Mouse (Mus musculus): Measurements from ENCODE around the gene Pigf.

Gene Pigf

DNA sequence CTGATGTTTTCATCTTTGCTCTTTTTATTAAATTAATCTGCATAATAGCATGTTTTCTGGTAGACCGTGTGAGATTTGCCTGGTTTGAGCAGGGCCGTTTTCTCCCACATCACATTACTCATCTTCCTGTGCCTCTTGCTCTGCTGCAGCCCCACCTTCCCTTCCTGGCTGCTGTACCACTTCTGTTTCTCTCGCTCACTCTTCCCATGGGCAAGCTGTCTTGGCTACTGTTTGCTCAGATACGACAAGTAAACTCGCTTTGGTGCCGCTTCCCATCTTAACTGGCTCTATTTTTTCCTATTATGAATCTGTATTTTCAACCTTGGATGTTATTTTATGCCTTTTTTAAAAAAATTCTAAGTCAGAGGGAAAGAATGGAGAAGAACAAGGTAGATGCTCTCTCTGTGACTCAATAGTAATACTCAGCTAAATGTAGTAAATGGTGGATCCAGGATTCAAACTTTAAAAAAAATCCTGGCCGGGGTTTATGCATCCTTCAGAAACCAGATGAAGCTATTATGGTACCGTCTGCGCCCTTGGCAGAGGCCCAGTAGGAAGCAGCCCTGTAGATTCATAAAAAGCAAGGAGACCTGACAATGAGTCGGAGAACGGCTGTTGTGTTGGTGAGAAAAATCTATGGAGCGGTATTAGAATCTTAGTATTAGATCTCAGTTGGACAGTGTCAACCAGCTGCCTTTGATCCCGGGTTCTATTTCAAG, 13.7 kb downstream of the Pigf start:
- no peak for TF ChIP-seq POU5F1 (IDR thresholded peaks at IDR 0.05; ENCODE audit: borderline replicate concordance, low read length)
- TF ChIP-seq CTCF (conservative IDR thresholded peaks at IDR 0.05; ENCODE audit: low read length), result no peak
- no peak for TF ChIP-seq NANOG (IDR thresholded peaks at IDR 0.05; ENCODE audit: borderline replicate concordance, low read length)
- H3K4me3 ChIP-seq (replicated peaks; ENCODE audit: low read length), result no peak overlapping the region

DNA sequence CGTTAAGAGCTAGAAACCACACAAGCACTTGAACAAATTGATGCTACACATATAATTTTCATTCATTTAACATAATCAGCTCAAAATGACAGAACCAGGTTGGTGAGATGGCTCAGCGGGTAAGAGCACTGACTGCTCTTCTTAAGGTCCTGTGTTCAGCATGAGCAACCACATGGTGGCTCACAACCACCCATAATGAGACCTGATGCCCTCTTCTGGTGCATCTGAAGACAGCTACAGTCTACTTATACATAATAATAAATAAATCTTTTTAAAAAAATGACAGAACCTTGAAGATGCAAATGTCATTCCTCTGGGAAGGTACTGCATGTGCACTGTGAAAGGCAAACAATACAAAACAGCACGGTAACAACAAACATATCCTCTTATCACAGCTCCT, 16.3 kb downstream of the Pigf start:
- Histone ChIP-seq H3K36me3 (ENCODE audit: insufficient read depth, low read length) (peaks cover 49% of the 10 kb centered on the region), H3K4me1 (replicated peaks; ENCODE audit: low read depth, low read length) (no peaks in the 10 kb centered on the region), H3K9me3 (ENCODE audit: low read length) (no peaks in the 10 kb centered on the region), H3K4me3 (replicated peaks; ENCODE audit: low read length) (no peak overlapping the region), H3K27me3 (ENCODE audit: insufficient read depth, low read length) (no peaks in the 10 kb centered on the region)
- TF ChIP-seq POU5F1 (IDR thresholded peaks at IDR 0.05; ENCODE audit: borderline replicate concordance, low read length) (no peak), NANOG (IDR thresholded peaks at IDR 0.05; ENCODE audit: borderline replicate concordance, low read length) (no peak)

More for the DNA sequence above, 13.7 kb downstream of the Pigf start:
- Histone ChIP-seq H3K4me1 (replicated peaks; ENCODE audit: low read depth, low read length) (no peaks in the 10 kb centered on the region), H3K27me3 (ENCODE audit: insufficient read depth, low read length) (no peaks in the 10 kb centered on the region), H3K9me3 (ENCODE audit: low read length) (no peaks in the 10 kb centered on the region), H3K36me3 (ENCODE audit: insufficient read depth, low read length) (peaks cover 36% of the 10 kb centered on the region)

DNA sequence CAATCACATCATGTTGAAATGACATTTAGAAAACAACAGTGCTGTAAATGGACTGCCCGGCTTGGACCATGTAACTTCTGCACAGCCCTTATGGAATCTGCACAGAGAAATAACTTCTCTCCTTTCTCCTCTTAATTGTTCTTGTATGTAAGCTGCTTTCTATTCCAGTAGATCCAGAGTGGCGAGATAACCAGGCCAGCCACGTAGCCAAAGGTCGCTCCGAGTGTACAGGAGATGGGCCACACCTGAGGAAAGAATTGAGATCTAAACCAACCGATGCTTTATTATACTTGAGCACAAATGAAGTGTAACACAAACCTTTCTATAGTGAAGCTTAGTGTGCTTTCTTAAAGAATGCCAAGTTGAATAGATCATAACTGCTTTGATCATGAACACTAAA, 27.9 kb downstream of the Pigf start:
- Histone ChIP-seq H3K4me3 (replicated peaks; ENCODE audit: low read length) (no peak overlapping the region), H3K36me3 (ENCODE audit: insufficient read depth, low read length) (peaks cover 47% of the 10 kb centered on the region), H3K9me3 (ENCODE audit: low read length) (no peaks in the 10 kb centered on the region), H3K4me1 (replicated peaks; ENCODE audit: low read depth, low read length) (no peaks in the 10 kb centered on the region), H3K27me3 (ENCODE audit: insufficient read depth, low read length) (no peaks in the 10 kb centered on the region)
- TF ChIP-seq CTCF (conservative IDR thresholded peaks at IDR 0.05; ENCODE audit: low read length) (no peak), NANOG (IDR thresholded peaks at IDR 0.05; ENCODE audit: borderline replicate concordance, low read length) (no peak), POU5F1 (IDR thresholded peaks at IDR 0.05; ENCODE audit: borderline replicate concordance, low read length) (no peak)

DNA sequence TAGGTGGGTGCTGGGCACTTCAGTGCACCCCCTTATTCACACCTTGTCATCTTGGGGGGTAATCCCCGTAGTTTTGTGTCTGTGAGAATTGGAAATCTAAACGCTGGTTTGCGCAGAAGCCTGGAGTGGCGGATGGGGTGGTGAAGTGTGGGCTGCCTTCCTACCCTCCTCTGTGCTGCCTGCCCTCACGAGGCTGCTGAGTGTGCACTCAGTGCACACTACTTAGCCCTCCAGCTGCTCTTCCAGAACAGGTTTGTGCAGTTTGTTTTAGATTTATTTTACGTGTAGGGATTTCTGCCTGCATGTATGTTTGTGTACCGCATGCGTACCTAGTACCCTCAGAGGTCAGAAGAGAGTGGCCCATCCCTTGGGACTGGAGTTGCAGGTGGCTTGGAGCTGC, 33.9 kb downstream of the Pigf start:
- H3K9me3 ChIP-seq (ENCODE audit: low read length), result no peaks in the 10 kb centered on the region
- 0 out of 2 replicates have a peak, but pooled peaks cover 4% of the 10 kb centered on the region for H3K36me3 ChIP-seq (ENCODE audit: insufficient read depth, low read length)
- no peak overlapping the region for H3K4me3 ChIP-seq (replicated peaks; ENCODE audit: low read length)
- TF ChIP-seq CTCF (conservative IDR thresholded peaks at IDR 0.05; ENCODE audit: low read length) (no peak), NANOG (IDR thresholded peaks at IDR 0.05; ENCODE audit: borderline replicate concordance, low read length) (no peak), POU5F1 (IDR thresholded peaks at IDR 0.05; ENCODE audit: borderline replicate concordance, low read length) (no peak)
- peaks cover 10% of the 10 kb centered on the region for H3K4me1 ChIP-seq (replicated peaks; ENCODE audit: low read depth, low read length)
- H3K27me3 ChIP-seq (ENCODE audit: insufficient read depth, low read length), result no peaks in the 10 kb centered on the region

DNA sequence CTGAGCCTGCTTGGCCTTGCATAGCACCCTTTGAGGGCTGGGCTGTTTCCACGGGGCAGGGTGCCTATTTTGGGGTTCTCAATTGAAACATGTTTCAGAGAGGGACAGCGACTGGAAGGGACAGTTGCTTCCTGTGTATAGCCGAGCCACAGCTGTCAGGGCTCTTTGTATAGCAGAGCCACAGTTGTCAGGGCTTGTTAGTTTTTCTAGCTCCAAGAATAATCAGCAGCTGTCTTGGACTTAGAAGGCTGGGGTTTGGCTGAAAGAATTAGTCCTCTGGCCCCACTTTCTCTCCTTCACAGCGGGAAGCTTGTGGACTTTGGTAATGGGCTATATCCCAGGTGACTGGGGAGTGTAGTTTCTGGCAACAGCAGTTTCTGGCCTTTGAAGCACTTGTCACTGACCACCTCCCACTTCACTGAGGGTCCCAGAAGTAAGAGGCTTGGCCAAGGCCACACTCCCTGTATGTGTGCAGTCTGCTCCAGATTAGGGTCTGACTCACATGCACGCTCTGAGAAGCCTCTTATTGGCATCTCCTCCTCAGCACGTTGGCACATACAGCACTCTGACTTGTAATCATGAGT, 36.5 kb downstream of the Pigf start:
- Histone ChIP-seq H3K9me3 (ENCODE audit: low read length) (no peaks in the 10 kb centered on the region), H3K4me1 (replicated peaks; ENCODE audit: low read depth, low read length) (peaks cover 33% of the 10 kb centered on the region), H3K4me3 (replicated peaks; ENCODE audit: low read length) (no peak overlapping the region), H3K27me3 (ENCODE audit: insufficient read depth, low read length) (no peaks in the 10 kb centered on the region), H3K36me3 (ENCODE audit: insufficient read depth, low read length) (0 out of 2 replicates have a peak, but pooled peaks cover 4% of the 10 kb centered on the region)
- TF ChIP-seq NANOG (IDR thresholded peaks at IDR 0.05; ENCODE audit: borderline replicate concordance, low read length), result no peak
- TF ChIP-seq POU5F1 (IDR thresholded peaks at IDR 0.05; ENCODE audit: borderline replicate concordance, low read length), result no peak
- no peak for TF ChIP-seq CTCF (conservative IDR thresholded peaks at IDR 0.05; ENCODE audit: low read length)

DNA sequence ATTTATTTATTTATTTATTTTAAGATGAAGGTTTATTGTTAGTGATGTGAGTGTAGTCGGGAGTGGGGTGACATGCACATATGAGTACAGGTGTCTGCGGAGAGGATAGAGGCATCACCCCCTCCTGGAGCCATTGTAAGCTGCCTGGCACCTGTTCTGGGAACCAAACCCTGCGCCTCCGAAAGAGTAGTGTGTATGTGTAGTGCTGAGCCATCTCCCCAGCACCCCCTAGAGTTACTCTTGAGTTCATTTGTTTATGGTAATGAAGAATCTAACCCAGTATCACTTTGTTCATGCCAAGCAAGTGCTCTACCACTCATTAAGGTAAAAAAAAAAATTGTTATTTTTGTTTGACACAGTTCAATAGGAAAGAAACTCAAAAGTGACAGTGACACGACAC, 37.0 kb downstream of the Pigf start:
- Histone ChIP-seq H3K4me1 (replicated peaks; ENCODE audit: low read depth, low read length) (peaks cover 38% of the 10 kb centered on the region), H3K9me3 (ENCODE audit: low read length) (no peaks in the 10 kb centered on the region), H3K27me3 (ENCODE audit: insufficient read depth, low read length) (no peaks in the 10 kb centered on the region), H3K36me3 (ENCODE audit: insufficient read depth, low read length) (0 out of 2 replicates have a peak, but pooled peaks cover 4% of the 10 kb centered on the region), H3K4me3 (replicated peaks; ENCODE audit: low read length) (no peak overlapping the region)
- TF ChIP-seq POU5F1 (IDR thresholded peaks at IDR 0.05; ENCODE audit: borderline replicate concordance, low read length) (no peak), NANOG (IDR thresholded peaks at IDR 0.05; ENCODE audit: borderline replicate concordance, low read length) (no peak), CTCF (conservative IDR thresholded peaks at IDR 0.05; ENCODE audit: low read length) (no peak)

DNA sequence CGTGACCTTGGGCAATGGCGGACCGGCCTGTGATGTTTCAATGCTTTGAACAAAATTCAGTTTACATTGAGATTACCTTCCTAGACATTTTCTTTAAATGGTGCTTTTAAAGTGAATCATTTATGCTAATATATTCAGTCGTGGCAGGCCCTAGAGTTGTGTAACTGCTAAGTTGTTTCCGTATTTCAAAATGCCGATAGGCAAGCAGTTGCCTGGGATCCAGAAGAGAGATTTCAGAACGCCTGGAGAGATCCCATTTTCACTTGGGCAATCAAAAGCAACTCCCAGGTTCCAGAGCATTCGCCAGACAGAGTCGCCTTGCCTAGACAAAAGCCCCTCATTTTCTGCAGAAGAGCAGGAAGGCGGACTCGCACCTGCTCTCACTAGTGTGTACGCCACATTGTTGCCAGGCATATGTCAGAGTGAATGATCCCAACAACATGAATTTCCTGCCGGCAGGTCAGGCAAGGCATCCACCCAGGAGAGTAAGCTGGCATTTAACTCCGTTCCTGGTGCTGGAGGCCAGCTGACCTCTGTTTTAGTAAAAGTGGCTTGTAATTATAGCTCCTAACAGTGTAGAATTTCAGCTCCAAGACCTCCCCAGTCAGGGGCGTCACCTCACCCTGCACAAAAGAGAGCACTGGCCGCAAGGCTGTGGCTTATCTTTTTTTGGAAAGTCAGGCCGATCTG, 38.6 kb downstream of the Pigf start:
- H3K27me3 ChIP-seq (ENCODE audit: insufficient read depth, low read length), result no peaks in the 10 kb centered on the region
- no peak overlapping the region for H3K4me3 ChIP-seq (replicated peaks; ENCODE audit: low read length)
- H3K4me1 ChIP-seq (replicated peaks; ENCODE audit: low read depth, low read length), result peaks cover 53% of the 10 kb centered on the region
- TF ChIP-seq POU5F1 (IDR thresholded peaks at IDR 0.05; ENCODE audit: borderline replicate concordance, low read length) (no peak), NANOG (IDR thresholded peaks at IDR 0.05; ENCODE audit: borderline replicate concordance, low read length) (no peak), CTCF (conservative IDR thresholded peaks at IDR 0.05; ENCODE audit: low read length) (no peak)
- 0 out of 2 replicates have a peak, but pooled peaks cover 4% of the 10 kb centered on the region for H3K36me3 ChIP-seq (ENCODE audit: insufficient read depth, low read length)
- H3K9me3 ChIP-seq (ENCODE audit: low read length), result no peaks in the 10 kb centered on the region

DNA sequence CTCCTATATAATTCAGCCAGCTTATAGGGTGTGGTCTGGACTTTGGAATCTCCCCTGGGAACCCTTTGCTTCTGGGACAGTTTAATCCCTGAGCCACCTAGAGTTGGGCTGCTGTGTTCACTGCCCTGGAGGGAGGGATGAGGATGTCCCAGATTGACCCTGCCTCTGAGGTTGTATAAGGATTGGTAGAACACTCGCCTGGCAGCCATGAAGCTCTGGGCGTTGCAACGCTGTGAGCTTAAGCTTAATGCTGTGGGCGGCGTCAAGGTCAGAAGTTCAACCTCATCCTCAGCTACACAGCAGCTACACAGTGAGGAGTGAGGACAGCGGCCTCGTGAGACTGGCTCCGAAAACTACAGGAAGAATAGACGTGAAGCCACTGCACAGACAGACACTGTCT, 42.7 kb downstream of the Pigf start:
- TF ChIP-seq POU5F1 (IDR thresholded peaks at IDR 0.05; ENCODE audit: borderline replicate concordance, low read length) (no peak), CTCF (conservative IDR thresholded peaks at IDR 0.05; ENCODE audit: low read length) (no peak), NANOG (IDR thresholded peaks at IDR 0.05; ENCODE audit: borderline replicate concordance, low read length) (no peak)
- H3K9me3 ChIP-seq (ENCODE audit: low read length), result no peaks in the 10 kb centered on the region

More for the DNA sequence above, 42.7 kb downstream of the Pigf start:
- Histone ChIP-seq H3K4me3 (replicated peaks; ENCODE audit: low read length) (no peak overlapping the region), H3K4me1 (replicated peaks; ENCODE audit: low read depth, low read length) (peaks cover 77% of the 10 kb centered on the region), H3K27me3 (ENCODE audit: insufficient read depth, low read length) (no peaks in the 10 kb centered on the region), H3K36me3 (ENCODE audit: insufficient read depth, low read length) (peaks cover 14% of the 10 kb centered on the region)
